Mouse (Mus musculus) heart, embryonic 16.5 days (tissue): ENCODE results near the gene Plxna2. TPM values are rescaled to one million over a fixed set of nuclear protein-coding genes. Genes with fewer than 3 reads are reported as not detected.

Experiments used
- ATAC-seq: fragments of 200-750 bp; cut with Nextera tagmentation; replicated peaks from 2 replicates; pipeline ENCODE4 v1.8.0; 2017; ENCODE audit warnings: moderate number of reproducible peaks; ENCODE audit not compliant: insufficient read depth, low FRiP score; ENCODE audit errors: extremely low read depth
- H3K27ac ChIP-seq: fragments of 300-500 bp; sonication (generic); 2 replicates; pipeline ENCODE4 v1.5.1; 2014; ENCODE audit warnings: mild to moderate bottlenecking, low read length, control low read depth, moderate library complexity
- H3K27me3 ChIP-seq: fragments of 300-500 bp; sonication (generic); 2 replicates; pipeline ENCODE4 v1.6.1; 2014; ENCODE audit warnings: low read length, mixed read lengths; ENCODE audit not compliant: control insufficient read depth, insufficient read depth
- H3K36me3 ChIP-seq: fragments of 300-500 bp; sonication (generic); 2 replicates; pipeline ENCODE4 v1.6.1; 2014; ENCODE audit not compliant: control insufficient read depth, insufficient read depth
- H3K4me1 ChIP-seq: fragments of 300-500 bp; sonication (generic); 2 replicates; pipeline ENCODE4 v1.6.1; 2014; ENCODE audit warnings: low read length, mixed read lengths; ENCODE audit not compliant: control insufficient read depth, insufficient read depth
- H3K4me2 ChIP-seq: fragments of 300-500 bp; sonication (generic); 2 replicates; pipeline ENCODE4 v1.6.1; 2014; ENCODE audit warnings: low read depth, mild to moderate bottlenecking, control low read depth, low read length
- H3K4me3 ChIP-seq: fragments of 300-500 bp; sonication (generic); 2 replicates; pipeline ENCODE4 v1.5.1; 2014; ENCODE audit warnings: mild to moderate bottlenecking, control low read depth, low read length
- H3K9ac ChIP-seq: fragments of 300-500 bp; sonication (generic); 2 replicates; pipeline ENCODE4 v1.6.1; 2014; ENCODE audit warnings: low read length, control low read depth
- H3K9me3 ChIP-seq: fragments of 300-500 bp; sonication (generic); replicated peaks from 2 replicates; pipeline ENCODE4 v1.6.1; 2016; ENCODE audit warnings: low read length; ENCODE audit not compliant: control insufficient read depth
- WGBS: fragments of 180-500 bp; shearing (Covaris S2); extraction: QIAGEN DNeasy Blood & Tissue Kit; methylation state at CpG from one replicate; pipeline ENCODE4 v1.1.7; 2014; 5-methylcytosine and 5-hydroxymethylcytosine counted together
- polyA plus RNA-seq: library from polyadenylated mRNA; unstranded; fragments of >200 nt; fragmentation: Nextera tagmentation; extraction: Ambion mirVana; gene quantifications from 2 replicates; pipeline ENCODE4 v1.2.1, GENCODE M21; 2015

The Plxna2 gene
- polyA plus RNA-seq, 1 experiment from 2014 or later = 5.2 TPM

DNA sequence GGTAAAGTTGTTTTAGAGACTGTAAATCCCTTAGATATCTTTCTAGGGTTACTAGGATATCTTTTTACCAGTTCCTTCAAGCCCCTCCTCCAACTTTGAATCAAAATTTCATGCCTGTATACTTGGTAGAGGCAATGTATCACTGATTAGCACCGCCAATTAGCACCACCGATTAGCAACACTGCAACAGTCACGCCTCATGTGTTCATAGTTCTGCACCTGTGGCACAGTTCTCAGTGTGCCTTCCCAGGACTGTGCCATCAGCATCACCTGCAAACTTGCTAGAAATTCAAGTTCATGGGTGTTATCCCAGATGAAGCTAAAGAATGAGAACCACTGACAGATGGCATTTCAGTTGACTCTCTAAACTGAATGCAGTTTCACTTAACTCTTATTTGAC is 138.8 kb downstream of the Plxna2 start:
- H3K4me3 ChIP-seq = no peak overlapping the region
- no peak overlapping the region for H3K27ac ChIP-seq
- H3K4me2 ChIP-seq = no peak overlapping the region
- 85% methylated on average over 3 of the region's 3 CpGs for WGBS
- peaks cover 19% of the 10 kb centered on the region for H3K36me3 ChIP-seq
- no peaks in the 10 kb centered on the region for H3K4me1 ChIP-seq
- no peaks in the 10 kb centered on the region for H3K27me3 ChIP-seq
- H3K9ac ChIP-seq = no peak overlapping the region
- no peaks in the 10 kb centered on the region for H3K9me3 ChIP-seq
- ATAC-seq = no peak

DNA sequence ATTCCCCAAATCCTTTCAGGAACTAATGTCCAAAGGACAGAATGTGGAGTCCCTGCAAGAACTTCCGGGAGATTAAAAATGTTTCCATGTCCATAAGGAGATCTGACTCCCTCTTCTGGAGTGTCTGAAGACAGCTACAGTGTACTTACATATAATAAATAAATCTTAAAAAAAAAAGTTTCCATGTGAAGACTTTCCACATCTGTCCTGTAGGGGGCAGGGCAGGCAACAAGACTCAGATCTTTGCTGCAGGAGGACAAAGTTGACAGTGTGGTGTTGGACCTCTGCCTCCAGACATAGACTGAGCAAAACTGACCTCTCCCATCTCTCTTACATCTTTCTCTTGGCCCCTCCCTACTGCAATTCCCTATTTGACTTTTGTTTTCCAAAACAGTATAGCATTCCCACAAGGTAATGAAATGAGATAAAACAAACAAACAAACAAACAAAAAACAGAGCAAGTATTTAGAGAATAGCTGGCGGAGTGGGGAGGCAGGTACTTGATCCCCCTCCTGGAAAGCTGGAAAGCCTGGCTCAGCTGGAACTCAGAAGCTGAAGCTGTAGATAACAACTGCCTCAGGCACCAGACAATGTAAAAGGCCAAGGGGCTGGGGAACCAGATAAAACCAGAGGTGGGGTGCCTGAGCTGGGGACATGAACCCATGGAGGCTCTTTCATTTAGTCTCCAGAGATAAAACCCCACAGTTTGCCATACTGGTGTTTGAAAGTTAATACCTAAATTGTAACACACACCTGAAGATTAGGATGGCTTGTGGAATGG is 143.6 kb downstream of the Plxna2 start:
- ATAC-seq = no peak
- no peak overlapping the region for H3K9ac ChIP-seq
- WGBS = 70% methylated on average over 2 of the region's 2 CpGs

GRCm38 (mm10) chr1:194762896-194763295 is 144.9 kb downstream of the Plxna2 start:
- Histone ChIP-seq H3K27ac (no peak overlapping the region), H3K36me3 (peaks cover 5% of the 10 kb centered on the region; the same call in 1 of the 2 replicates), H3K4me2 (no peak overlapping the region), H3K9me3 (no peaks in the 10 kb centered on the region), H3K9ac (no peak overlapping the region), H3K4me1 (peaks cover 4% of the 10 kb centered on the region; the same call in 1 of the 2 replicates), H3K4me3 (no peak overlapping the region), H3K27me3 (no peaks in the 10 kb centered on the region)
- no peak for ATAC-seq
- 33% methylated on average over 5 of the region's 5 CpGs for WGBS

More for the DNA sequence above, 143.6 kb downstream of the Plxna2 start:
- H3K4me1 ChIP-seq = peaks cover 4% of the 10 kb centered on the region; the same call in 1 of the 2 replicates
- no peak overlapping the region for H3K4me2 ChIP-seq
- no peak overlapping the region for H3K4me3 ChIP-seq
- H3K9me3 ChIP-seq = no peaks in the 10 kb centered on the region
- no peak overlapping the region for H3K27ac ChIP-seq
- H3K27me3 ChIP-seq = no peaks in the 10 kb centered on the region
- H3K36me3 ChIP-seq = peaks cover 5% of the 10 kb centered on the region; the same call in 1 of the 2 replicates

- H3K27ac ChIP-seq = no peak overlapping the region
- H3K9me3 ChIP-seq = no peaks in the 10 kb centered on the region
- no peak overlapping the region for H3K4me3 ChIP-seq
- ATAC-seq = no peak
- peaks cover 4% of the 10 kb centered on the region; the same call in 1 of the 2 replicates for H3K4me1 ChIP-seq
- H3K4me2 ChIP-seq = no peak overlapping the region
- H3K27me3 ChIP-seq = no peaks in the 10 kb centered on the region
- no peak overlapping the region for H3K9ac ChIP-seq
- H3K36me3 ChIP-seq = peaks cover 5% of the 10 kb centered on the region; the same call in 1 of the 2 replicates
These were observed 146.9 kb downstream of the Plxna2 start for GRCm38 (mm10) chr1:194764951-194765350.

DNA sequence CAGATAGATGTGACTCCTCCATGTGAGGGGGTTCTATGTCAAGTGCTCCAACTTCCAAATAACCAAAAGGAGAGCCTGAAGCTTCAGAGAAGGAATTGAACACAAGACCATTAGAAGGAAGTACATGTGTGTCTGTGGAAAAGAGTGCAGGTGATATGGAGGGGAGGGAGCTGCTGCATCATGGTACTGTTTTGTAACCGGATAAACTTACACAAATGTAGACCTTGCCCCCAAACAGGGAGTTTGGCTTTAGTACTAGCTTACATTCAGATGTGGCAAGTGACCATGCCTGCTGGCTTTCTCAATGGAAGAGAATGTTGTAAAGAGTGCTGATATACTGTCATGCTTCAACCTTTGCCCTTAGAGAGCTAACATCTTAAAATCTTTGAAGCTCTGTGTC is 150.8 kb downstream of the Plxna2 start:
- Histone ChIP-seq H3K9ac (no peak overlapping the region), H3K4me3 (no peak overlapping the region), H3K27ac (no peak overlapping the region), H3K4me2 (no peak overlapping the region), H3K27me3 (no peaks in the 10 kb centered on the region), H3K36me3 (peaks cover 5% of the 10 kb centered on the region; the same call in 1 of the 2 replicates), H3K4me1 (no peaks in the 10 kb centered on the region), H3K9me3 (no peaks in the 10 kb centered on the region)
- no peak for ATAC-seq
- WGBS = 85% methylated on average over 1 of the region's 1 CpGs

DNA sequence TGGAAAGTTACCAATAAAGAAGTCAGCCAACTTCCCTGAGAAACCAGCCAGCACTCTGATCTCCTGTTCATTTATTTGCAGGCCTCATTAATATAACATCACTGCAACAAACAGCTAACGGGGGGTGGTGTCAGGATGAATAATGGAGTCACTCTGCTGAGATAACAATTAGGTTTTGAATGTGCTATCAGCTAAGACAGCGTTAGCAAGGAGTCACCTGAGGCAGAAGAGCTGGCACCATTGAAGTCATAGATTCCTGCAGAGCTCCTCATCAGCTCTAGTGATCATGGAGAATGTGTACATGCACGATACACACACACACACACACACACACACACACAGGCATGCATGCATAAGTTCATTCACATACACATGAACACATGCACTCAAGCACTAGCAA is 154.0 kb downstream of the Plxna2 start:
- no peak overlapping the region for H3K9ac ChIP-seq
- no peak overlapping the region for H3K4me3 ChIP-seq
- H3K9me3 ChIP-seq = no peaks in the 10 kb centered on the region
- H3K4me1 ChIP-seq = no peaks in the 10 kb centered on the region
- H3K36me3 ChIP-seq = peaks cover 2% of the 10 kb centered on the region; the same call in 1 of the 2 replicates
- no peak overlapping the region for H3K27ac ChIP-seq
- no peak overlapping the region for H3K4me2 ChIP-seq
- ATAC-seq = no peak
- H3K27me3 ChIP-seq = no peaks in the 10 kb centered on the region
- WGBS = 78% methylated on average over 3 of the region's 3 CpGs

GRCm38 (mm10) chr1:194773899-194774298 is 155.9 kb downstream of the Plxna2 start:
- Histone ChIP-seq H3K4me1 (no peaks in the 10 kb centered on the region), H3K27ac (no peak overlapping the region), H3K9ac (no peak overlapping the region), H3K36me3 (peaks cover 2% of the 10 kb centered on the region; the same call in 1 of the 2 replicates), H3K4me3 (no peak overlapping the region), H3K27me3 (no peaks in the 10 kb centered on the region), H3K4me2 (no peak overlapping the region), H3K9me3 (no peaks in the 10 kb centered on the region)
- 58% methylated on average over 3 of the region's 3 CpGs for WGBS
- ATAC-seq = no peak

GRCm38 (mm10) chr1:194774350-194774749 is 156.3 kb downstream of the Plxna2 start:
- peaks cover 2% of the 10 kb centered on the region; the same call in 1 of the 2 replicates for H3K36me3 ChIP-seq
- no peaks in the 10 kb centered on the region for H3K4me1 ChIP-seq
- no peaks in the 10 kb centered on the region for H3K27me3 ChIP-seq
- H3K4me2 ChIP-seq = no peak overlapping the region
- no peak overlapping the region for H3K27ac ChIP-seq
- H3K9ac ChIP-seq = no peak overlapping the region
- H3K9me3 ChIP-seq = no peaks in the 10 kb centered on the region
- ATAC-seq = no peak
- 71% methylated on average over 2 of the region's 2 CpGs for WGBS
- H3K4me3 ChIP-seq = no peak overlapping the region

GRCm38 (mm10) chr1:194774754-194775153 is 156.7 kb downstream of the Plxna2 start:
- no peak for ATAC-seq

More at GRCm38 (mm10) chr1:194774754-194775153, 156.7 kb downstream of the Plxna2 start:
- Histone ChIP-seq H3K9me3 (no peaks in the 10 kb centered on the region), H3K27ac (no peak overlapping the region), H3K4me2 (no peak overlapping the region), H3K4me3 (no peak overlapping the region), H3K9ac (no peak overlapping the region), H3K36me3 (peaks cover 4% of the 10 kb centered on the region), H3K4me1 (no peaks in the 10 kb centered on the region), H3K27me3 (no peaks in the 10 kb centered on the region)
- 88% methylated on average over 1 of the region's 1 CpGs for WGBS
